Mouse (Mus musculus) lung, adult 2 months (tissue): ENCODE measurements around the gene Adcy2.

Experiments
- CTCF ChIP-seq: fragments of 200-500 bp; IDR thresholded peaks from 2 replicates; pipeline ENCODE4 v1.5.1; 2011; ENCODE audit warnings: mild to moderate bottlenecking, low read length, control low read depth; ENCODE audit not compliant: insufficient read depth
- POLR2A ChIP-seq: fragments of 200-500 bp; IDR thresholded peaks from 2 replicates; pipeline ENCODE4 v1.6.1; 2011; ENCODE audit warnings: low read depth, mild to moderate bottlenecking, control low read depth, low read length, borderline replicate concordance; ENCODE audit errors: extremely low read depth

- no peak for TF ChIP-seq POLR2A
- no peak for TF ChIP-seq CTCF
Measured at GRCm38 (mm10) chr13:68928469-68928868, 70.9 kb downstream of the Adcy2 start.
